Comparison of ENCODE assay signal across 8 mouse cellular contexts in genomic region chr2:34904849-34905542, GRCm38 (mm10). TPM values are rescaled to one million over a fixed set of nuclear protein-coding genes. Genes with fewer than 3 reads are reported as not detected.
DNase-seq lines count a peak whose midpoint lies in the region; ATAC-seq and TF ChIP-seq lines count a peak whose summit lies in the region.

No protein-coding gene starts in this region.

- no peaks in the 10 kb centered on the region; the same call in 1 of the 2 replicates for H3K27me3 ChIP-seq in embryonic facial prominence, embryonic 15.5 days
- H3K27me3 ChIP-seq in limb, embryonic 14.5 days (ENCODE audit: control insufficient read depth, insufficient read depth, low read length): peaks cover 15% of the 10 kb centered on the region
- H3K27me3 ChIP-seq in midbrain, postnatal 0 days (ENCODE audit: insufficient read depth, low read length): no peaks in the 10 kb centered on the region

- H3K4me3 ChIP-seq in bone marrow, adult 2 months (replicated peaks; ENCODE audit: control insufficient read depth, low read depth, low read length): peak overlapping the region; percentile 57
- peak overlapping the region; percentile 37 for H3K4me3 ChIP-seq in embryonic facial prominence, embryonic 15.5 days (replicated peaks)
- peak overlapping the region; percentile 17 for H3K4me3 ChIP-seq in limb, embryonic 14.5 days (replicated peaks; ENCODE audit: low read length)
- H3K4me3 ChIP-seq in midbrain, postnatal 0 days (ENCODE audit: low read depth, low read length): peak overlapping the region; percentile 33

- H3K4me1 ChIP-seq in bone marrow, adult 2 months (ENCODE audit: control insufficient read depth, insufficient read depth, low read length): peaks cover 1% of the 10 kb centered on the region
- H3K4me1 ChIP-seq in embryonic facial prominence, embryonic 15.5 days: peaks cover 29% of the 10 kb centered on the region
- H3K4me1 ChIP-seq in limb, embryonic 14.5 days (ENCODE audit: control insufficient read depth, insufficient read depth, low read length): no peaks in the 10 kb centered on the region
- peaks cover 5% of the 10 kb centered on the region; the same call in 1 of the 2 replicates for H3K4me1 ChIP-seq in midbrain, postnatal 0 days (ENCODE audit: insufficient read depth, low read length)

- H3K9ac ChIP-seq in embryonic facial prominence, embryonic 15.5 days: no peak overlapping the region
- no peak overlapping the region; the same call in 1 of the 2 replicates for H3K9ac ChIP-seq in limb, embryonic 14.5 days (ENCODE audit: low read depth, low read length, severe bottlenecking)
- 0 out of 2 replicates have a peak overlapping the region, but pooled peaks have one; percentile 29 for H3K9ac ChIP-seq in midbrain, postnatal 0 days (replicated peaks; ENCODE audit: low read length, poor library complexity, severe bottlenecking)

- TF ChIP-seq CTCF in bone marrow, adult 2 months (IDR thresholded peaks at IDR 0.05; ENCODE audit: control insufficient read depth, insufficient read depth, low read length): no peak
- TF ChIP-seq CTCF in midbrain, postnatal 0 days (IDR thresholded peaks at IDR 0.05): 0 out of 2 replicates have a peak, but pooled peaks have one; percentile 18

- H3K36me3 ChIP-seq in embryonic facial prominence, embryonic 15.5 days: 0 out of 2 replicates have a peak, but pooled peaks cover 15% of the 10 kb centered on the region
- H3K36me3 ChIP-seq in limb, embryonic 14.5 days (ENCODE audit: control insufficient read depth, insufficient read depth, low read length): no peaks in the 10 kb centered on the region
- H3K36me3 ChIP-seq in midbrain, postnatal 0 days (ENCODE audit: insufficient read depth, low read length): no peaks in the 10 kb centered on the region

- peak; percentile 99 for DNase-seq in 416B (ENCODE audit: low read depth)
- DNase-seq in heart, adult 8-10 months (ENCODE audit: low spot score): peak; percentile 98
- DNase-seq in kidney, adult 9 months: peak; percentile 100
- DNase-seq in limb, embryonic 14.5 days (ENCODE audit: low spot score): peak; percentile 97
- peak; percentile 100 for DNase-seq in midbrain, postnatal 0 days (ENCODE audit: low spot score)
- peak; percentile 94 to 96 for DNase-seq in spleen, postnatal 14 days (ENCODE audit: low spot score in 2 of 2)

- ATAC-seq in embryonic facial prominence, embryonic 15.5 days (ENCODE audit: insufficient number of reproducible peaks, low FRiP score, low TSS enrichment, low read depth): peak; percentile 98
- ATAC-seq in limb, embryonic 14.5 days (ENCODE audit: low FRiP score, low read depth): peak; percentile 97
- peak; percentile 98 for ATAC-seq in midbrain, postnatal 0 days (ENCODE audit: low FRiP score)

- H3K27ac ChIP-seq in bone marrow, adult 2 months (ENCODE audit: control insufficient read depth, insufficient read depth, low read depth, low read length, poor library complexity): peak overlapping the region; percentile 60
- peak overlapping the region; percentile 73 for H3K27ac ChIP-seq in embryonic facial prominence, embryonic 15.5 days (replicated peaks)
- no peak overlapping the region for H3K27ac ChIP-seq in limb, embryonic 14.5 days (replicated peaks; ENCODE audit: low read depth, low read length)
- peak overlapping the region; percentile 73 for H3K27ac ChIP-seq in midbrain, postnatal 0 days (ENCODE audit: low read depth, low read length)

- H3K4me2 ChIP-seq in embryonic facial prominence, embryonic 15.5 days (replicated peaks): peak overlapping the region; percentile 62
- peak overlapping the region; percentile 60 for H3K4me2 ChIP-seq in limb, embryonic 14.5 days (replicated peaks; ENCODE audit: low read depth, low read length, severe bottlenecking)
- H3K4me2 ChIP-seq in midbrain, postnatal 0 days (ENCODE audit: low read depth, low read length, poor library complexity, severe bottlenecking): peak overlapping the region; percentile 64

- TF ChIP-seq POLR2A in bone marrow, adult 2 months (IDR thresholded peaks at IDR 0.05; ENCODE audit: borderline replicate concordance, control insufficient read depth, low read depth, low read length): 0 out of 2 replicates have a peak, but pooled peaks have one; percentile 44
- TF ChIP-seq POLR2A in limb, embryonic 14.5 days (IDR thresholded peaks at IDR 0.05; ENCODE audit: borderline replicate concordance, extremely low read depth, insufficient read depth, insufficient read length): no peak

- WGBS in bone marrow, adult 2 months: 2% methylated on average over 34 of the region's 34 CpGs
- WGBS in embryonic facial prominence, embryonic 15.5 days: under 1% methylated on average over 34 of the region's 34 CpGs
- under 1% methylated on average over 34 of the region's 34 CpGs for WGBS in limb, embryonic 14.5 days
- under 1% methylated on average over 34 of the region's 34 CpGs for WGBS in midbrain, postnatal 0 days

- H3K9me3 ChIP-seq in embryonic facial prominence, embryonic 15.5 days (replicated peaks): no peaks in the 10 kb centered on the region
- H3K9me3 ChIP-seq in limb, embryonic 14.5 days (ENCODE audit: control insufficient read depth, low read length): no peaks in the 10 kb centered on the region
- H3K9me3 ChIP-seq in midbrain, postnatal 0 days (ENCODE audit: low read length): no peaks in the 10 kb centered on the region

RNA-seq across cellular contexts. Expression of gene Phf19, which starts 8.8 kb away (rescaled TPM):
- 2.5 and 7.1 TPM in 2 replicates for polyA plus RNA-seq in bone marrow, adult 2 months (2011; ENCODE audit: insufficient read depth, insufficient read length, low replicate concordance, missing spikeins)
- 9.0 and 10.3 TPM in 2 replicates for polyA plus RNA-seq in embryonic facial prominence, embryonic 15.5 days (2015; fragmentation: Nextera tagmentation; extraction: Ambion mirVana)
- total RNA-seq in heart, adult 8-10 months (2022): 1 to 10 TPM in 2 of 4 experiments, under 1 TPM in 2; 0.66 to 1.5 (median 1.2) TPM
- polyA plus RNA-seq in limb, embryonic 14.5 days (2012; rRNA removed): 7.9 and 8.7 TPM in 2 replicates
- 4.7 and 8.0 TPM in 2 replicates for polyA plus RNA-seq in limb, embryonic 14.5 days (2014; fragmentation: Nextera tagmentation; extraction: Ambion mirVana)
- 2.1 and 2.5 TPM in 2 replicates for total RNA-seq in midbrain, postnatal 0 days (2014; rRNA removed)
- 1.3 and 1.8 TPM in 2 replicates for polyA plus RNA-seq in midbrain, postnatal 0 days (2015; fragmentation: Nextera tagmentation; extraction: Ambion mirVana)

RNA-seq across cellular contexts. Expression of gene Psmd5, which starts 30.2 kb away (rescaled TPM):
- polyA plus RNA-seq in bone marrow, adult 2 months (2011; ENCODE audit: insufficient read depth, insufficient read length, low replicate concordance, missing spikeins): 30.3 TPM in 2 replicates
- polyA plus RNA-seq in embryonic facial prominence, embryonic 15.5 days (2015; fragmentation: Nextera tagmentation; extraction: Ambion mirVana): 88.5 and 91.4 TPM in 2 replicates
- 10 to 100 TPM; 11.2 to 13.0 (median 11.9) TPM for total RNA-seq in heart, adult 8-10 months (2022)
- 39.4 and 50.5 TPM in 2 replicates for polyA plus RNA-seq in limb, embryonic 14.5 days (2012; rRNA removed)
- polyA plus RNA-seq in limb, embryonic 14.5 days (2014; fragmentation: Nextera tagmentation; extraction: Ambion mirVana): 103 and 105 TPM in 2 replicates
- 42.1 and 42.6 TPM in 2 replicates for total RNA-seq in midbrain, postnatal 0 days (2014; rRNA removed)
- polyA plus RNA-seq in midbrain, postnatal 0 days (2015; fragmentation: Nextera tagmentation; extraction: Ambion mirVana): 82.8 and 83.5 TPM in 2 replicates

RNA-seq across cellular contexts. Expression of gene Cutal, which starts 30.8 kb away (rescaled TPM):
- not detected in 2 replicates for polyA plus RNA-seq in bone marrow, adult 2 months (2011; ENCODE audit: insufficient read depth, insufficient read length, low replicate concordance, missing spikeins)
- 0.09 TPM in 1 of 2 replicates, not detected in the other for polyA plus RNA-seq in embryonic facial prominence, embryonic 15.5 days (2015; fragmentation: Nextera tagmentation; extraction: Ambion mirVana)
- total RNA-seq in heart, adult 8-10 months (2022): 1 to 10 TPM in 2 of 4 experiments, under 1 TPM in 2; 0.87 to 2.1 (median 1.1) TPM
- 0.06 TPM in 1 of 2 replicates, not detected in the other for polyA plus RNA-seq in limb, embryonic 14.5 days (2012; rRNA removed)
- not detected in 2 replicates for polyA plus RNA-seq in limb, embryonic 14.5 days (2014; fragmentation: Nextera tagmentation; extraction: Ambion mirVana)
- not detected in 2 replicates for total RNA-seq in midbrain, postnatal 0 days (2014; rRNA removed)
- polyA plus RNA-seq in midbrain, postnatal 0 days (2015; fragmentation: Nextera tagmentation; extraction: Ambion mirVana): 0.56 and 0.72 TPM in 2 replicates

RNA-seq across cellular contexts. Expression of gene Traf1, which starts 56.6 kb away (rescaled TPM):
- polyA plus RNA-seq in bone marrow, adult 2 months (2011; ENCODE audit: insufficient read depth, insufficient read length, low replicate concordance, missing spikeins): 6.7 and 9.8 TPM in 2 replicates
- 4.5 and 5.9 TPM in 2 replicates for polyA plus RNA-seq in embryonic facial prominence, embryonic 15.5 days (2015; fragmentation: Nextera tagmentation; extraction: Ambion mirVana)
- total RNA-seq in heart, adult 8-10 months (2022): 1 to 10 TPM; 1.1 to 2.6 (median 1.2) TPM
- 5.1 and 7.0 TPM in 2 replicates for polyA plus RNA-seq in limb, embryonic 14.5 days (2012; rRNA removed)
- polyA plus RNA-seq in limb, embryonic 14.5 days (2014; fragmentation: Nextera tagmentation; extraction: Ambion mirVana): 4.0 and 4.9 TPM in 2 replicates
- total RNA-seq in midbrain, postnatal 0 days (2014; rRNA removed): 1.4 and 2.2 TPM in 2 replicates
- polyA plus RNA-seq in midbrain, postnatal 0 days (2015; fragmentation: Nextera tagmentation; extraction: Ambion mirVana): 2.8 and 3.0 TPM in 2 replicates
